11 mouse cellular contexts compared by ENCODE assay signal in genomic region chrX:142778638-142779037, GRCm38 (mm10).
DNase-seq lines count a peak whose midpoint lies in the region; ATAC-seq and TF ChIP-seq lines count a peak whose summit lies in the region.
"Had no signal": no experiment of that assay in that cellular context is flagged by ENCODE, and none has a peak within 500 bp of the region (broad histone marks: within the 10 kb centered on the region; RNA-seq: fewer than 3 reads in every experiment).

No protein-coding gene starts in this region.

- H3K36me3 ChIP-seq in kidney, embryonic 16.5 days (ENCODE audit: insufficient read depth, low read length): 0 out of 2 replicates have a peak, but pooled peaks cover 8% of the 10 kb centered on the region
- peaks cover 17% of the 10 kb centered on the region; the same call in 1 of the 2 replicates for H3K36me3 ChIP-seq in heart, embryonic 10.5 days
- H3K36me3 ChIP-seq in liver, embryonic 12.5 days: peaks cover 31% of the 10 kb centered on the region
- peaks cover 5% of the 10 kb centered on the region; the same call in 1 of the 2 replicates for H3K36me3 ChIP-seq in stomach, embryonic 14.5 days (ENCODE audit: control insufficient read depth, insufficient read depth, low read length)

- no peak overlapping the region for H3K4me3 ChIP-seq in kidney, embryonic 16.5 days (ENCODE audit: low read length)
- H3K4me3 ChIP-seq in heart, embryonic 10.5 days: no peak overlapping the region
- no peak overlapping the region for H3K4me3 ChIP-seq in liver, embryonic 12.5 days
- H3K4me3 ChIP-seq in stomach, embryonic 14.5 days (ENCODE audit: low read depth, low read length): no peak overlapping the region
- H3K4me3 ChIP-seq in cerebellum, adult 2 months (replicated peaks; ENCODE audit: insufficient read depth, low read depth, low read length): no peak overlapping the region

- DNase-seq in kidney, postnatal 25 days: no peak
- DNase-seq in heart, embryonic 10.5 days (ENCODE audit: low spot score): peak; percentile 79
- DNase-seq in layer of hippocampus, postnatal 36 days: no peak
- DNase-seq in thymus, postnatal 25 days: no peak
- DNase-seq in cerebellum, adult 2 months: no peak
- DNase-seq: right cerebral cortex, adult 18-20 months had no signal

- no peak for TF ChIP-seq CTCF in cerebellum, adult 2 months (IDR thresholded peaks at IDR 0.05; ENCODE audit: borderline replicate concordance, insufficient read depth, low read depth, low read length)

- H3K27me3 ChIP-seq in kidney, embryonic 16.5 days (ENCODE audit: insufficient read depth, low read length): peaks cover 6% of the 10 kb centered on the region; the same call in 1 of the 2 replicates
- no peaks in the 10 kb centered on the region for H3K27me3 ChIP-seq in heart, embryonic 10.5 days (ENCODE audit: insufficient read depth, poor library complexity, severe bottlenecking)
- no peaks in the 10 kb centered on the region for H3K27me3 ChIP-seq in liver, embryonic 12.5 days (replicated peaks)
- H3K27me3 ChIP-seq in stomach, embryonic 14.5 days (ENCODE audit: control insufficient read depth, insufficient read depth, low read length): no peaks in the 10 kb centered on the region
- no peaks in the 10 kb centered on the region for H3K27me3 ChIP-seq in cerebellum, adult 2 months (ENCODE audit: control insufficient read depth, insufficient read depth, low read length)
- H3K27me3 ChIP-seq: CH12.LX had no signal

- H3K9ac ChIP-seq in kidney, embryonic 16.5 days (replicated peaks; ENCODE audit: low read length): no peak overlapping the region
- H3K9ac ChIP-seq in liver, embryonic 12.5 days: no peak overlapping the region
- H3K9ac ChIP-seq in stomach, embryonic 14.5 days (replicated peaks; ENCODE audit: low read depth, low read length): no peak overlapping the region

- H3K9me3 ChIP-seq in kidney, embryonic 16.5 days (ENCODE audit: low read length): no peaks in the 10 kb centered on the region
- no peaks in the 10 kb centered on the region for H3K9me3 ChIP-seq in heart, embryonic 10.5 days
- H3K9me3 ChIP-seq in liver, embryonic 12.5 days (replicated peaks): no peaks in the 10 kb centered on the region
- no peaks in the 10 kb centered on the region for H3K9me3 ChIP-seq in stomach, embryonic 14.5 days (ENCODE audit: control insufficient read depth, low read depth, low read length)

- no peaks in the 10 kb centered on the region for H3K4me1 ChIP-seq in kidney, embryonic 16.5 days (ENCODE audit: insufficient read depth, low read length)
- H3K4me1 ChIP-seq in heart, embryonic 10.5 days: 0 out of 2 replicates have a peak, but pooled peaks cover 4% of the 10 kb centered on the region
- peaks cover 23% of the 10 kb centered on the region for H3K4me1 ChIP-seq in liver, embryonic 12.5 days
- H3K4me1 ChIP-seq in stomach, embryonic 14.5 days (ENCODE audit: control insufficient read depth, insufficient read depth, low read length): no peaks in the 10 kb centered on the region
- peaks cover 2% of the 10 kb centered on the region for H3K4me1 ChIP-seq in cerebellum, adult 2 months (ENCODE audit: control insufficient read depth, insufficient read depth, low read length)

- H3K27ac ChIP-seq in kidney, embryonic 16.5 days (ENCODE audit: low read length): no peak overlapping the region
- peak overlapping the region; percentile 81 for H3K27ac ChIP-seq in heart, embryonic 10.5 days
- H3K27ac ChIP-seq in liver, embryonic 12.5 days: peak overlapping the region; percentile 70
- H3K27ac ChIP-seq in stomach, embryonic 14.5 days (ENCODE audit: low read length): no peak overlapping the region
- no peak overlapping the region for H3K27ac ChIP-seq in cerebellum, adult 2 months (ENCODE audit: insufficient read depth, low read length)

- no peak for TF ChIP-seq POLR2A in cerebellum, adult 2 months (IDR thresholded peaks at IDR 0.05; ENCODE audit: borderline replicate concordance, insufficient read depth, low read length)

- WGBS in kidney, embryonic 16.5 days: 74% methylated on average over 6 of the region's 6 CpGs
- 36% methylated on average over 6 of the region's 6 CpGs for WGBS in heart, embryonic 10.5 days
- WGBS in liver, embryonic 12.5 days (ENCODE audit: insufficient replicate concordance): 20% methylated on average over 6 of the region's 6 CpGs
- WGBS in stomach, embryonic 14.5 days: 55% methylated on average over 6 of the region's 6 CpGs
- WGBS in cerebellum, adult 2 months: 64% methylated on average over 6 of the region's 6 CpGs

- no peak overlapping the region for H3K4me2 ChIP-seq in kidney, embryonic 16.5 days (replicated peaks; ENCODE audit: low read depth, low read length)
- peak overlapping the region; percentile 43 for H3K4me2 ChIP-seq in liver, embryonic 12.5 days
- H3K4me2 ChIP-seq in stomach, embryonic 14.5 days (replicated peaks; ENCODE audit: low read depth, low read length): no peak overlapping the region
- H3K4me2 ChIP-seq: midbrain, embryonic 11.5 days had no signal

- 0 out of 2 replicates have a peak, but pooled peaks have one; percentile 35 for ATAC-seq in kidney, embryonic 16.5 days (ENCODE audit: low FRiP score, low TSS enrichment)
- ATAC-seq in liver, embryonic 12.5 days: peak; percentile 98
- peak; percentile 79 for ATAC-seq in stomach, embryonic 14.5 days (ENCODE audit: insufficient number of reproducible peaks, insufficient read depth, low FRiP score, low read depth)

Comparison
In these comparisons a context has a peak if more than half of its experiments do, and no peak if none do; other contexts are left out.
1. ATAC-seq: peak in every context shown above with its lines; median percentile 98 in liver, embryonic 12.5 days; 79 in stomach, embryonic 14.5 days; 35 in kidney, embryonic 16.5 days.
2. H3K27ac ChIP-seq: peak in heart, embryonic 10.5 days (single experiment) and liver, embryonic 12.5 days (single experiment); none in kidney, embryonic 16.5 days (single experiment), stomach, embryonic 14.5 days (single experiment) and cerebellum, adult 2 months (single experiment).